Comparison of ENCODE assay signal across 20 mouse cellular contexts in genomic region chr3:32470449-32470848, GRCm38 (mm10). TPM values are rescaled to one million over a fixed set of nuclear protein-coding genes. Genes with fewer than 3 reads are reported as not detected.
"Had no signal": no experiment of that assay in that cellular context is flagged by ENCODE, and none has a peak within 500 bp of the region (broad histone marks: within the 10 kb centered on the region; RNA-seq: fewer than 3 reads in every experiment).

No protein-coding gene starts in this region.

- H3K36me3 ChIP-seq: liver, embryonic 13.5 days; midbrain, embryonic 12.5 days; midbrain, embryonic 15.5 days; neural tube, embryonic 12.5 days; neural tube, embryonic 15.5 days had no signal

- H3K4me3 ChIP-seq: left cerebral cortex, adult 2 months; liver, embryonic 13.5 days; midbrain, embryonic 12.5 days; midbrain, embryonic 15.5 days; neural tube, embryonic 12.5 days; neural tube, embryonic 15.5 days had no signal

- H3K4me2 ChIP-seq: liver, embryonic 13.5 days; lung, embryonic 14.5 days; midbrain, embryonic 12.5 days; midbrain, embryonic 15.5 days; neural tube, embryonic 12.5 days; neural tube, embryonic 15.5 days had no signal

- H3K27me3 ChIP-seq: liver, embryonic 13.5 days; midbrain, embryonic 12.5 days; midbrain, embryonic 15.5 days; neural tube, embryonic 12.5 days; neural tube, embryonic 15.5 days had no signal

- H3K9ac ChIP-seq: liver, embryonic 13.5 days; lung, embryonic 14.5 days; midbrain, embryonic 12.5 days; midbrain, embryonic 15.5 days; neural tube, embryonic 12.5 days; neural tube, embryonic 15.5 days had no signal

- ATAC-seq: intestine, postnatal 0 days; midbrain, embryonic 15.5 days had no signal

- H3K27ac ChIP-seq: left cerebral cortex, adult 2 months; liver, embryonic 13.5 days; macrophage; midbrain, embryonic 12.5 days; midbrain, embryonic 15.5 days; neural tube, embryonic 12.5 days; neural tube, embryonic 15.5 days; stomach, postnatal 0 days had no signal

- H3K4me1 ChIP-seq: liver, embryonic 13.5 days; midbrain, embryonic 12.5 days; midbrain, embryonic 15.5 days had no signal

- DNase-seq: liver, embryonic 13.5 days; right cerebral cortex, postnatal 4 days; thymus, adult 2 months; thymus, postnatal 14 days; thymus, postnatal 4 days had no signal

- H3K9me3 ChIP-seq: liver, embryonic 13.5 days; midbrain, embryonic 12.5 days; midbrain, embryonic 15.5 days; neural tube, embryonic 12.5 days; neural tube, embryonic 15.5 days had no signal

RNA-seq across cellular contexts. Expression of gene Kcnmb3, which starts 21.6 kb away (rescaled TPM):
- total RNA-seq: left cerebral cortex, adult 2 months; liver, adult 2 months; megakaryocyte, adult 5-6 weeks had no signal
- polyA plus RNA-seq: kidney, postnatal 0 days; limb, embryonic 14.5 days; liver, adult 2 months; liver, embryonic 13.5 days; liver, embryonic 16.5 days; macrophage; neural tube, embryonic 15.5 days; stomach, embryonic 14.5 days had no signal
